Mouse (Mus musculus): ENCODE results near the gene Gstcd.

Gstcd gene

GRCm38 (mm10) chr3:133091664-133092273 is at the start of gene Gstcd, which contains the start of gene Ints12:
Gstcd (minus strand) TSS chr3:133092033.
Ints12 (plus strand) TSS chr3:133091840.
- peak; percentile 94 for DNase-seq

- DNase-seq, result no peak
These were observed 40.8 kb upstream of the Gstcd start for GRCm38 (mm10) chr3:133132611-133133010.

GRCm38 (mm10) chr3:133131372-133131771 is 39.5 kb upstream of the Gstcd start:
- DNase-seq, result no peak

DNA sequence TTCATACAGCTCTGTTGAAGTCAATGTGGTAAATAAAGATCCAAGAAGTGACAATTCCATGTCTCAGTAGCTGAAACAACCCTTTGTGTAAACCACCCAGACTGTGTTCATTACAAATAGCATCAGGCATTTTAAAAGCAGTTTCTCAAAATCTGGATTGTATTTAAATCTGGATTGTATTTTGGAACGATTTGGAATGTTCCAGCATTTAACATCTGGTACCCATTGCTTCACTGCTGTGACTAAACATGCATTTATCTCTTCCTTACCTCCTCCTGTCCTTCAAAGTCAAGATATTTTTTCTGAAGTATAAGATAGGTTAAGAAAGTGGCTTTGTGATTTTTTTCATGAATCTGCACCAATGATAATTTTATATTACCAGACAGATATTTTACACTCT is 21.4 kb upstream of the Gstcd start:
- DNase-seq, result no peak

GRCm38 (mm10) chr3:133111741-133112140 is 19.9 kb upstream of the Gstcd start:
- peak; percentile 63 for DNase-seq

DNA sequence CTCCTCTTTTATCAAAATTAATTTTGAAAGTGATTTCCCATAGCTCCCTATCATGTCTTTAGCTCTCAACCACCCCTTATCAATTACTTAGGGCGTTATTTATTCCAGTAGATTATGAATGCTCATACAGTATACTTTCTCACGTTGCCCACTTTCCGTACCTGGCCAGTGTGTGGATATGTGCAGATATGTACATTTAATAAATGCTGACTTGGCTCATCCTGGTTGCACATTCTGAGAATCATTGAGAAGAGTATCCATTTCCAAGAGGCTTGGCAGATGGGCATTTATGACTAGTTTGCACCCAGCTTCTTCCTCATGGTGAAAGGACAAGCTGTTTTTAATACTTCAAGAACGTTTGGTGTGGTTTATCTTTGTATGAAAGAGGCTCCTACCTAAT is 18.0 kb upstream of the Gstcd start:
- DNase-seq, result no peak

DNA sequence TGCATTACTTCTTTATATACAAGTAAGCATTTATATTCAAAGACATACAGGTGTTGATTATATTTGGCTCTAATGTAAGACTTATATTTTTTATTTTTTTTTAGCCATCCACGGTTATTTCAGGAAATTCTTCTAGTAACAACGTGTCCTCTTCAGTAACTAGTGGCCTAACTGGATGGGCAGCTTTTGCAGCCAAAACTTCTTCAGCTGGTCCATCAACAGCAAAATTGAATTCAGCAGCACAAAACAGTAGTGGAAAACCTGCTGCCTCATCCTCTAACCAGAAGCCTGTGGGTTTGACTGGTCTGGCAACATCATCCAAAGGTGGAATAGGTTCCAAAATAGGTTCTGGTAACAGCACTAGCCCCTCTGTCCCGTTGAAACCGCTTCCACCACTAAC is 16.9 kb upstream of the Gstcd start:
- peak; percentile 25 for DNase-seq

DNA sequence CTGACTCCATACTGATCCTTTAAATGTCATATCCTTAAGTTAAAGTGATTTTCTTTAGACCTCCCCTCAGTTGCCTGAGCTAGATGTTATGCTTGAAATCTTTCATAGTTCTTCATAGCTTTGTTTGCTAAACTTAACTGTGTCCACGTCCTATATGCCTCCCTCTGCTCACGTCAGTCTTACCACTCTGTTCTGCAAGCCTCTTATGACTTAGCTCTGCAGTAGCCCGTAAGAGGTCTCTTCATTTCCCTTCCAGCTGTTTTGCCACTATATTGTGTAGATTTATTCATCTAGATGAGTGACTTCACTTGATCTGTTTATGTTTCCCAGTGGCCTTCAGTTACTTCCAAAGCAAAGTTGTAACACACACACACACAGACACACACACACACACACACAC is 12.6 kb upstream of the Gstcd start:
- no peak for DNase-seq

- no peak for DNase-seq
These were observed 11.9 kb upstream of the Gstcd start for GRCm38 (mm10) chr3:133103768-133104167.

GRCm38 (mm10) chr3:133098909-133099308 is 7.1 kb upstream of the Gstcd start:
- no peak for DNase-seq

DNA sequence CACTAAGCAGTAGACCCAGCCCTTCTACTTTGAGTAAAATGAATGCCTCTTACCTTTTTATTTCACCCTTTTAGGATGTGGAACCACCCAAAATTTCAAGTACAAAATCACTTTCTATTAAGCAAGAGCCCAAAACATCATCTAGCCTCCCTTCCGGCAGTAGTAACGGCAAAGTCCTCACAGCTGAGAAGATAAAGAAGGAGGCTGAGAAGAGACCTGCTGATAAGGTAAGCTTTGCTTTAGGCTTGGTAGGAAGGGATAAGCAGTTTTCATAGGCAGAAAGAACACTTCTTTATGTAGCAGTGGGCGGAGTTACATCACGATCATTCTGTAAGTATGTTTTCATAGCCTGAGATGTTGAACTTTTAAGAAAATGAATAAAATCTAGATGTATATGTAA is 6.5 kb upstream of the Gstcd start:
- no peak for DNase-seq

DNA sequence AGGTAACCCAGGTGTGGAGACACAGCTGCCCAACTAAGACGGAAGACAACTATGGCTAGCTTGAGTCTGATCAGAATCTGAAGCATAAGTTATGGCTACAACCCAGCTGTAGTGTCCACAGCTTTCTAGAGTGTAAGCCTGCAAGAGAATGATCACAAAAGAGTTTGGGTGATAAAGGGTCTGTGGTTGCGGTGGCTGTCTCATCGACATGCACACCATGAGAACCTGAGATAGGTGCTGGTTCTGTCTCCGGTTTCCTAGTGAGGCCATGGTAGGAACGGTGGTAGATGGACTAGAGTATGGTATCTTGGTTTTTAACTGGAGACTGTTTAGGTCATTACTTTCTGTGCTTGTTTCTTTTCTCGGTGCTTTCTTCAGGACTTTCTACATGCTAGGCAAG is 6.1 kb upstream of the Gstcd start:
- no peak for DNase-seq

GRCm38 (mm10) chr3:133094305-133094704 is 2.5 kb upstream of the Gstcd start:
- DNase-seq, result no peak

DNA sequence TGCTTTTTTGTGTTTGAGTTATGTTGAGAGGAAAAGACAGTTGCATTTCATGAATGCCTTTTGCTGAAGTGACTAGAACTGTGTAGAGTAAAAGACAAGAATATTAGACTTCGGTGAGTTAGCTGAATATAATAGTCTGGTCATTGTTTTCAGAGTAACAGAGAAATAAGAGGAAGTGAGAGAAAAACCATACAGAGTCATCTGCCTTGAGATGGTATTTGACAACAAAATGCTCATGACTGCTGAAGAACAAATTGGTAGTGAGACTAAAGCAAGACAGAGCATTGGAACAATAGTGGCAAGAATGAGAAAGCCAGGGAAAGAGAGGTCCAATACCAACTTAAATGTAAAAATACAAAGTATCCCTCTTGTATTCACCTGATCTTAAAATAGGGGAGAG is 1.1 kb upstream of the Gstcd start:
- DNase-seq, result no peak

DNA sequence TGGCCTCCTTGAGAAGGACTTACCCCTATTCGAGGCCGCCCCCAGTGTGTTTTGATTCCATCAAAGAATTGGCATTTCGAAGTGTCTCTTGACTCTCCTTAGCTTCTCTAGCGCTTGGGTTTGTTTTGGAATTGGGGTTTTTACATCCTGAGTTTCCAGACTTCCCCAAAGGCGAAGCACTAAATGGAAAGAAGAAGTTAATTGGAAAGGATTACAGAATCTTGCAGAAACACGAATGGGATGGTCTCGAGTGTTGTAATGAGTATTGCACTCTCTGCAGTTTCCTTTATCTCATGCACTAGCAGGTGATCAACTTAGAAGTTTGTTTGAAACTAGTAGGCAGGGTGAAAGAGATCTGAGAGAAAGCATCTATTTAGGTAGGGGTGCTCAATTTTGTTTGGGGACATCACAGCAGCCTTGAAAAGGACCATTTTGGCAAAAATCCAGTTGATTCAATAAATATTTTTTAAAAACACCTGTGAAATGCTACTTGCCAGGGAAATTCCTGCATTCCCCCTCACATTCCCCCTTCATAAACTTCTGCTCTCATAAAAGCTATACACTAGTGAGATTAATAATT is 531 bp upstream of the Gstcd start:
- DNase-seq, result no peak

- DNase-seq, result no peak
These were observed 641 bp downstream of the Gstcd start for GRCm38 (mm10) chr3:133091121-133091663.

GRCm38 (mm10) chr3:133090247-133091120 is 1.3 kb downstream of the Gstcd start:
- DNase-seq, result no peak

- peak; percentile 55 for DNase-seq
These were observed 6.0 kb downstream of the Gstcd start for GRCm38 (mm10) chr3:133085858-133086257.

- no peak for DNase-seq
These were observed 9.1 kb downstream of the Gstcd start for GRCm38 (mm10) chr3:133082736-133083135.

DNA sequence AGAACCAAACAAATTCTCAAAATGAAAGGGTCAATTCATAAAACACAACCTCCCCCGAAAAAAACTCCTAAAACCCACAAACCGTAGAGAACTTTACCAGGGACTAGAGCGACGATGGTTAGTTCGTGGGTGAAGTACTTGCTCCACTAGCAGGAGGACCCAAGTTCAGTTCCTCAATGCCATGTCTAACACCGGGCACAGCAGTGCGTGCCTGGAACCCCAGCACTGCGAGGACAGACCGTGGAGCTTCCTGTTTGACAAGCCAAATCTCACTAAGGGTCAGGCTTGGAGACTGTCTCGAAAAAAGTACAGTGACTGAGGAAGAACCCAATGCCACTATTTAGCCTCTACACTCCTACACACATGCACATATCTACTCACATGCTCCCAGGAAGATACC is 16.3 kb downstream of the Gstcd start:
- DNase-seq, result no peak

DNA sequence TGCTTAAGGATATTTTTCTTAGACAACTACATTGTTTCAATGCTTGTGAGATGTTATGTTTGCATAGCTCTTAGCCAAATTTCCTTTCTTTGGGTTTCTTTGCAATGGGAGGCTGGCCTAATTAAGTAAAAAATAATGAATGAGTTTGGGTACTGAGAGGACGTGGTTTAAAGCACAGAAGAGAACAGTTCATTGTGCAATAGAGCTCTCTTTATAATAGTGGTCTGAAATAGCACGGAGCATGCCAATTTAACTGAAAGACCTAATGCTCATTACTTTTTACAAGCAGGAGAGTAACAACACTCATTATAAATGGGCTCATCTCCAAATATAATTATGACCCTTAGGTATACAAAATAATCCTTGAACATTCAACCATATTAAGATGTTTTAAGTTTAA is 39.8 kb downstream of the Gstcd start:
- DNase-seq, result no peak

DNA sequence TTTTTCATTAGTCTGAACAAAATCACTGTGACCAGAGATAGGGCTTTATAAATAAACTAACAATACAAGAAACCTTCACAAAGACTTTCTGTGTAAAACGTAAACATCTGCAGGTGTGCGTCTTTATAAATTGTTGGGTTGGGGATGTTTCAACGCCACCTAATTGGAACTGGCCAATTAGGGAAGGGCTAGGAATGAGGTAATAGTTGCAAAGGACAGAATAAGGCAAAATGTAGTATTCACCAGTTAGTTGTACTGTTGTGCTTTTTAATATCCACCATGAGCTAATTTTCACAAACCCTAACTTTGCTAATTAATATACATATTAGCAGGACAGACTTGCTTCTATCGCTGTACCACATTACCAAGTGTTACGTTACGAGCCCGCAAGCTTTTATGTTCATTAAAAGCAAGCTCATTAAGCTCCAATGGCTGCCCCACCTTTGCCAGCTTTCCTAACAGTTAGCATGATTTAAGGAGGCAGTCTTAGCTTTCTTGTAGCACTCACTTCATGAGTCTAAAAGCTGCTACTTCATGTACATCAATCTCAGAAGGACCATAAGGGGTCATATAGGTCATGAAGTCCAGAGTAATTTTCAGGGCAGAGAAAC is 58.6 kb downstream of the Gstcd start:
- no peak for DNase-seq

- no peak for DNase-seq
These were observed 64.9 kb downstream of the Gstcd start for GRCm38 (mm10) chr3:133026977-133027376.
